Mouse (Mus musculus): Measurements from ENCODE around the gene Lrig3. TPM values are rescaled to one million over a fixed set of nuclear protein-coding genes. Genes with fewer than 3 reads are reported as not detected.

The Lrig3 gene
- polyA plus RNA-seq, 1 experiment from 2014 or later, result 28.2 TPM

DNA sequence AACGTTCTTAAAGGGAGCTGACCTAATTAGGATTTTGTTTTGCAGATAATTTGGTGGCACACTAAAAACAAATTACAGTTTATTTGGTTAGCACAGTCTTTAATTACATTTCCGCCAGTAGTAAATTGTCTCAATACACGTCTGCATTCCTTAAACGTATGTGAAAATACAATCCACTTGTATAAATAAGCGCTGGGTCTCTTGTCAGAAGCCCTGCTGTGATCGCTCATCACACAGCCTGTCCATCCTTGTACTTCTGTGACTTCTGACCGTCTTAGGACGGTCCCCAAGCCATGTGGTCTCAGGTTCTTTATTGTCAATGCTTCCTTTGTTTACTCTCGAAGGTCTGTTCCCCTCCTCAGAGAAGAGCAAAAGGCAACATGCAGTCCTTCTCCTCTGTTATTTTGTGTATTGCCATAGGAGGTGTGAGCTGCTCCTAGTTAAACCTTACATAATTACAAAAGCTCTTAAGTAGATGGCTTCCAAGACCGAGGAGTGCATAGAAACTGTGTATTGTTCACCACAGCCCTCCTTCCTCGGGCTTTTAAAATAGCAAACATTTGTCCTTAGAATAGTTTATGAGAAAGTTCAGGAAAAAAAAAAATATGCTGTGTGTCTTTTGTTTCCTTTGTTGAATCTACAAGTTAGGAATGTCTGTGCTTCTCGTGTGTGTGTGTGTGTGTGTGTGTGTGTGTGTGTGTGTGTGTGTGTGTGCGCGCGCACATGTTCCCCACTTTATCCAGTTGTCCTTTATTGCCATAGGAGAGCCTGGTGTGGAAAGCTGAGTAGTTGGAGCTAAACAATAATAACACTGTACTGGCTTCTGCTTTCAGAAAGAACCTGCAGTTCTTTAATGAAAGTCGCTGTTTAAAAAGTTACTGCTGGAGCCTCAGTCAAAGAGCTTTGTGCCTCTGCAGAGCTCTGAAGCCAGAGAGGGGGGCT is 2.5 kb downstream of the Lrig3 start:
- Histone ChIP-seq H3K27ac (replicated peaks) (peak overlapping the region; percentile 98), H3K36me3 (replicated peaks) (peaks cover 9% of the 10 kb centered on the region), H3K4me1 (peaks cover 65% of the 10 kb centered on the region), H3K27me3 (replicated peaks; ENCODE audit: low read depth, poor library complexity, severe bottlenecking) (0 out of 2 replicates have a peak, but pooled peaks cover 5% of the 10 kb centered on the region), H3K4me3 (peak overlapping the region; percentile 96), H3K9me3 (no peaks in the 10 kb centered on the region)
- WGBS, result 6% methylated on average over 16 of the region's 16 CpGs
- DNase-seq (ENCODE audit: low spot score), result peak; percentile 66

DNA sequence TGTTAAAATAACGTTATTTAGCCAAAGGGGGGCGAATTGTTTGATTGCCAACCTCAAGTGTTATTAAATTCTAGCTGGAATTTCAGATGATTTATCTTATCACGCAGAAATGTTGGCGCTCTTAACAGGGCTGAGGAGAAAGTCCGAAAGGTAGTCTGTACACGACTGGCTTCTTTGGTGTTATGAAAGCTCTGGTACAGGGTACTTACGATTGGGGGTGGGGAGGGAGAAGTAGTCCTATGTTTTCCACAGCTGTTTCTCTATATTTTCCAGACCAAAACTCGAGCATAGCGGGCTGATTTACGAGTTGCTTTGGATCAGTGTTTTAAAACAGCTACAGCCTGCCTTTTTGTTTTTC is 3.1 kb downstream of the Lrig3 start:
- peaks cover 9% of the 10 kb centered on the region for H3K36me3 ChIP-seq (replicated peaks)
- H3K9me3 ChIP-seq, result no peaks in the 10 kb centered on the region
- no peaks in the 10 kb centered on the region for H3K27me3 ChIP-seq (replicated peaks; ENCODE audit: low read depth, poor library complexity, severe bottlenecking)
- peaks cover 71% of the 10 kb centered on the region for H3K4me1 ChIP-seq
- H3K4me3 ChIP-seq, result peak overlapping the region; percentile 96
- H3K27ac ChIP-seq (replicated peaks), result peak overlapping the region; percentile 98
- DNase-seq (ENCODE audit: low spot score), result peak; percentile 37
- 17% methylated on average over 10 of the region's 10 CpGs for WGBS

DNA sequence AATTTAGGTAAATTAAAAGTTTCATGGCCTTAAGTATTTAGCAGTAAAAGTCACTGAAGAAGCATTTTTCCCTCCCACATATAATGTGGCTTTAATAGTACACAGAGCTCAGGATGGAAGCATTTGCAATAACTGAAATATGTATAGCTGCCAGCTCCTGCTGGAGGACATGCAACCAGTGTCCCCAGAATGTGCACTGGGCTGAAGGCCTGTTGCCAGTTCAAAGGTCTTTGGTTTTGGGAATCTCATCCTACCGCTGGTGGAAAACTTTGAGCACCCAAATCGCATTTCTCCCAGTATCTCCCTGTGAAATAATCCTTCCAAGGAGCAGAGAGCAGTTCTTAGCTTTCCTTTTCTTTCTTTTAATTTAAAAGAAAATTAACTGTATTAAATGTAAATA is 4.1 kb downstream of the Lrig3 start:
- Histone ChIP-seq H3K9me3 (no peaks in the 10 kb centered on the region), H3K4me3 (peak overlapping the region; percentile 96), H3K27me3 (replicated peaks; ENCODE audit: low read depth, poor library complexity, severe bottlenecking) (no peaks in the 10 kb centered on the region), H3K4me1 (peaks cover 74% of the 10 kb centered on the region), H3K36me3 (replicated peaks) (peaks cover 9% of the 10 kb centered on the region), H3K27ac (replicated peaks) (peak overlapping the region; percentile 98)
- 42% methylated on average over 2 of the region's 2 CpGs for WGBS
- no peak for DNase-seq (ENCODE audit: low spot score)

DNA sequence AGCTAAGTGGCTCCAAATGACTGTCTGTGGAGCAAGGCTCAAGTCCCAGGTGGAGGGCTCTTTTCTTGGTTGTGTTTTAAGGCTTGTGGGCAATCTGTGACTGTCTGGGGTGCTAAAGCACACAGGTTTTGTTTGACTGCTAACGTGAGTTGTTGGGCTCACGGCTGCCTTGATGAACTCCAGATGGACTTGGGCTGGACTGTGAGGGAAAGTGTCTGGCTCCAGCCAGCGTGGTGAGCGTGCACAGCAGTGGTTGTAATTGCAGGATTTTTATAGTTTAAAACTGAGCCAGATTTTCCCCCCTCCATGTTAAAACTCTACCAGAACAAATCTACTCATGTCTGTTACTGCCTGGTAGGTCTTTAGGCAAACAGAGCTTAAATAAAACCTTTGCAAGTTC is 4.5 kb downstream of the Lrig3 start:
- Histone ChIP-seq H3K27me3 (replicated peaks; ENCODE audit: low read depth, poor library complexity, severe bottlenecking) (no peaks in the 10 kb centered on the region), H3K27ac (replicated peaks) (peak overlapping the region; percentile 98), H3K4me1 (peaks cover 71% of the 10 kb centered on the region), H3K9me3 (no peaks in the 10 kb centered on the region), H3K4me3 (peak overlapping the region; percentile 96), H3K36me3 (replicated peaks) (peaks cover 14% of the 10 kb centered on the region)
- peak; percentile 78 for DNase-seq (ENCODE audit: low spot score)
- 27% methylated on average over 4 of the region's 4 CpGs for WGBS

DNA sequence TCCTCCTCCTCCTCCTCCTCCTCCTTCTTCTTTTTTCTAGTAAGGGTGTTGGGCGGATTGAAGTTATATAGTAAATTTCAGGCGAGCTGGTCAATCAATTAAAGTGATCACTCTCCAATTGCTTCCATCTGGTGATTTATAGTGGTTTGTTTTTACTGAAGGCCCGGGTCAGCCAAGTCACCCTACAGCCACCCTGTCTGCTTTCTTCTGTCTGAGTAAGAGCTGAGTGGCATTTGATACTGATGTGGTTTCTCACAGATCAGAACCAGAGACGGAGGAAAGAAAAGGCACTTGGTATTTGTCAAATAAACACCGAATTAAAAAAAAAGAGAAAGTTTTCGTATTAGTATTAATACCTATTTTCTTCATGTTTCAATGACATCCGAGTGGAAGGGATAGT is 7.8 kb downstream of the Lrig3 start:
- DNase-seq (ENCODE audit: low spot score), result no peak
- H3K4me1 ChIP-seq, result peaks cover 76% of the 10 kb centered on the region
- no peaks in the 10 kb centered on the region for H3K27me3 ChIP-seq (replicated peaks; ENCODE audit: low read depth, poor library complexity, severe bottlenecking)
- no peaks in the 10 kb centered on the region for H3K9me3 ChIP-seq
- WGBS, result 49% methylated on average over 7 of the region's 7 CpGs
- no peak overlapping the region for H3K4me3 ChIP-seq
- H3K36me3 ChIP-seq (replicated peaks), result peaks cover 46% of the 10 kb centered on the region
- H3K27ac ChIP-seq (replicated peaks), result peak overlapping the region; percentile 72

DNA sequence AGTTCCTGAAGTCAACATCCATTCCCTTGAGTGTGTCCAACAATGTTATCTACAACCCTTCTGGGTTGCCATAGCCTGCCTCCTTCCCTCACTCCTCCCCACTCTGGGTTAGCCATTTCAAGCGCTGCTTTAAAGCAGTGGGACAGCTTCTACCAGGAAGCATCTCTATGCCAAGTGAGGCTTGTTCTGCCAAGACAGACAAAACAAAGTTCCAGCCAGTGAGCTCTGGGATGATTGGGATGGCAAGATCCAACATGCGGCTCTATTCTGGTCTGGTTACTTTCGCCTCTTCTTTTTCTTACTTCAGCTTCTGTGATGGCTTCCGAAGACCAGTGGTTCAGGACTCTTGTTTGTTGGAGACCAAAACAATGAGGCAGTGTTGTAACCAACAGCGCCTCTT is 16.0 kb downstream of the Lrig3 start:
- Histone ChIP-seq H3K4me1 (peaks cover 36% of the 10 kb centered on the region), H3K27me3 (replicated peaks; ENCODE audit: low read depth, poor library complexity, severe bottlenecking) (no peaks in the 10 kb centered on the region), H3K27ac (replicated peaks) (no peak overlapping the region), H3K9me3 (no peaks in the 10 kb centered on the region), H3K36me3 (replicated peaks) (peaks cover 88% of the 10 kb centered on the region), H3K4me3 (no peak overlapping the region)
- DNase-seq (ENCODE audit: low spot score), result no peak
- 92% methylated on average over 5 of the region's 5 CpGs for WGBS

DNA sequence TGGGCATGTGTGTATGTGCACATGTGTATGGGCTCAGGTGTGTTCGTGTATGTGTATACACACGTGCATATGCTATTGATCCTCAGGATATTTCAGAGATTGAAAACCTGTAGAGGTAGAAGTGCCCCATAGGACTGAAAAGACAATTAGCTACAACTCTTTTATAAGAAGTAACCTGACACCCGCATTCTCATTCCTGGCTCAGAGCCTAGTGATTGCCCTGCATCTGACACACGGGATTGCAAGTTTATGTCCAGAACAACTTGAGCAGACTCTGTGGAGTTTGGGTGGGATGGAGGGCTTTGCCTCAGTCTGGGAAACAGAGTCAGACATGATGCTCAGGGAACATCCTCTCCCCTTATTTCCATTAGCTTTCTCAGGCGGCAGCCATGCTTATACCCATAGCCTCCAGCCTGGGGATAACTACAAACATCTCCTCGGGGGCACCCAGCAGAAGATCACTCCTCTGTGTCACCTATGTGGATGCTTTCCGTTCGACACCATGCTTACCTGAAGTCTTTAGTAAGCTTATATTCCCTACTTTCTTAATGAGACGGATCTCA is 18.6 kb downstream of the Lrig3 start:
- H3K9me3 ChIP-seq, result no peaks in the 10 kb centered on the region
- H3K4me3 ChIP-seq, result no peak overlapping the region
- H3K27ac ChIP-seq (replicated peaks), result no peak overlapping the region
- no peak for DNase-seq (ENCODE audit: low spot score)
- no peaks in the 10 kb centered on the region for H3K27me3 ChIP-seq (replicated peaks; ENCODE audit: low read depth, poor library complexity, severe bottlenecking)
- H3K4me1 ChIP-seq, result peaks cover 34% of the 10 kb centered on the region
- 76% methylated on average over 9 of the region's 9 CpGs for WGBS
- peaks cover 88% of the 10 kb centered on the region for H3K36me3 ChIP-seq (replicated peaks)

DNA sequence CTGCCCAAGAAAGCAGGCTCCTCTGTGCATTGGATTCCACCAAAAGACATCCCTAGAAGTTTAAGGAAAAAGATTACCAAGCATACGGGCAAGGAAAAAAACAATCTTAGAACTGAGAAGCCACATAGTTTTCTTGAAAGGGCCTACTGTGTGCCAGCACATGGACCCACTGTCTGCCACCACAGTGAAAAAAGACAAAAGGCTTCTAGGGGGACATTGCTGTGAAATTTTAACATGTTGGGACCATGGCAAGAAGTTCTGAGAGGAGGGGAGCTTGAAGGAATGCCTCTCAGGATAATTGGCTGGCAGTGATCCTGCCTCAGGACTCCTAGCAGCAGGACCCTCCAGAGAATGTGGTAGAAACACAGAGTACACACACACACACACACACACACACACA is 19.8 kb downstream of the Lrig3 start:
- Histone ChIP-seq H3K4me3 (no peak overlapping the region), H3K4me1 (peaks cover 46% of the 10 kb centered on the region), H3K9me3 (no peaks in the 10 kb centered on the region), H3K27me3 (replicated peaks; ENCODE audit: low read depth, poor library complexity, severe bottlenecking) (no peaks in the 10 kb centered on the region), H3K27ac (replicated peaks) (no peak overlapping the region), H3K36me3 (replicated peaks) (peaks cover 83% of the 10 kb centered on the region)
- 92% methylated on average over 1 of the region's 1 CpGs for WGBS
- DNase-seq (ENCODE audit: low spot score), result no peak

DNA sequence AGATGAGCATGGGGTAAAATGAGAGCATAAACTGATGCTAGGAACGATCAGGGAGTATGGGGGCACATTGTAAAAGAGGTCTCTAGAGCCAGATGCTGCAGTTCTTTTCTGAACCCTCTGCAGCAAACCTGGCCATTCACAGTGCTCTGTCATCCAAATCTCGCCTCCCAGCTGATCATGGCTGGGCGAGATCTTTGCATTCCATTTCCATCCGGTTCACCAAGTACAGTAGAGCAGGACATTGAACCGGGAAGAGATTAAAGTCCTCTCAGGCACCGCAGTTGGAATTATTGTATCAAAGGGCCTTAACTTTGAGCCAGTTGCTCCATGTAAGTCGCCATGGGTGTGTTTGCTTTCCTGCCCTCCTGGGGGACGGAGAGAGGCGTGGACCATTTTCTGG is 20.5 kb downstream of the Lrig3 start:
- H3K9me3 ChIP-seq, result no peaks in the 10 kb centered on the region
- no peak overlapping the region for H3K27ac ChIP-seq (replicated peaks)
- peaks cover 53% of the 10 kb centered on the region for H3K4me1 ChIP-seq
- WGBS, result 90% methylated on average over 9 of the region's 9 CpGs
- H3K4me3 ChIP-seq, result no peak overlapping the region
- DNase-seq (ENCODE audit: low spot score), result no peak
- H3K27me3 ChIP-seq (replicated peaks; ENCODE audit: low read depth, poor library complexity, severe bottlenecking), result no peaks in the 10 kb centered on the region
- peaks cover 77% of the 10 kb centered on the region for H3K36me3 ChIP-seq (replicated peaks)

DNA sequence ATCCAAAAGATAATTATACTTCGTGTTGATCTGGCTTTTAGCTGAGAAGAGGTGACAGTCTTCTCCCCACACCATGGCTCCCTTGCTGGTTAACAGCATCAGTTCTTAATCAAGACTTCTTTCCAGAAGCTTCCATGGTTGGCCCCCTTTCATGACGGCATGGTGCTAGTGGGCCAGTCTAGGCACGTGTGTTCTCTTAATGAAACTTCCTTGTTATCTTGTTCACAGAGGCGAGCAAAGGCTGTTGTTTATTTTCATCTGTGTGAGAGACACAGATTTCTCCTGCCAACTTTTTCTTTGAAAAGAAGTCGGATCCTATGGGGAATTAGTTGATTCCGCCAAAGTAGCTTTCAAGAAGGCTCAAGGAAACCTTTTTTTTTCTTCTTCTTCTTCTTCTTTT is 21.3 kb downstream of the Lrig3 start:
- Histone ChIP-seq H3K36me3 (replicated peaks) (peaks cover 72% of the 10 kb centered on the region), H3K4me1 (peaks cover 57% of the 10 kb centered on the region), H3K4me3 (no peak overlapping the region), H3K27me3 (replicated peaks; ENCODE audit: low read depth, poor library complexity, severe bottlenecking) (no peaks in the 10 kb centered on the region), H3K9me3 (no peaks in the 10 kb centered on the region), H3K27ac (replicated peaks) (no peak overlapping the region)
- WGBS, result 78% methylated on average over 6 of the region's 6 CpGs
- no peak for DNase-seq (ENCODE audit: low spot score)

DNA sequence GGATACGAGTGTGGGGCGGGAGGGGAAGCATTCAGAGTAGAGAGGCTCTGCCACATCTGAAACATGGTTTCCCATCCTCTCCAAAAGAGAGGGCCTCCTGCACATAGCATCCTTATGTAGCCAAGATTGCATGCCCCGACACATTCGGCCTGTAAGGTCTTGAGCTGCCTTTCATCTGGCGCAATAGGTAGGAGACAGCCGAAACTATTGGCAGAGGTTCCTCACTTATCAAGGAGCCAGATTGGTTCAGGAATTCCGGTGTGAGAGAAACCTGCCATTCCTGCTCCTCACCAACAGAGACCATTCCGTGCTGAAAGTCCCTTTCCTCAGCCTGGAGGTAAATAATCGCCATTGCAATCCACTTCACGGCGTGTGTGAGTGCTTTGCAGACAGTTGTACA is 22.1 kb downstream of the Lrig3 start:
- Histone ChIP-seq H3K4me3 (no peak overlapping the region), H3K4me1 (peaks cover 62% of the 10 kb centered on the region), H3K27ac (replicated peaks) (no peak overlapping the region), H3K36me3 (replicated peaks) (peaks cover 69% of the 10 kb centered on the region), H3K9me3 (no peaks in the 10 kb centered on the region), H3K27me3 (replicated peaks; ENCODE audit: low read depth, poor library complexity, severe bottlenecking) (no peaks in the 10 kb centered on the region)
- DNase-seq (ENCODE audit: low spot score), result no peak
- 91% methylated on average over 11 of the region's 11 CpGs for WGBS

DNA sequence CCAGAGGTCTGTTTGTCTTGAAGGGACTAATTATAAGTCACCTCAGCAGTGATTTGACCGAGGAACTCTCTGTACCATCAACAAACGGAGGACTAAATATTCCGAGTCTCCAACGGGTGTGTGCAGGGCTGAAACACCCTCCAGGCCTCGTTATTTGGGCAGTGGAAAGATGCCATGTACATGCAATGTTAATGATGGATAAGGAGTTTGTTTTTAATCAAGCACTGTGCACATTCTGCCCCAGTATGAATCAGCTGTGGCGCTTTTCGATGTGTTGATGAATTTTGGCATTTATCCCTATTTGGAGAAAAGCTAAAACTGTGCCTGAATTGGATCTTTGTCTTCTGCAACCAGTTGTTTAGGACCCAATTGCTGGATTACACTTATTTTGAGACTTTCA is 23.9 kb downstream of the Lrig3 start:
- Histone ChIP-seq H3K4me3 (no peak overlapping the region), H3K27me3 (replicated peaks; ENCODE audit: low read depth, poor library complexity, severe bottlenecking) (no peaks in the 10 kb centered on the region), H3K36me3 (replicated peaks) (peaks cover 65% of the 10 kb centered on the region), H3K9me3 (no peaks in the 10 kb centered on the region), H3K27ac (replicated peaks) (no peak overlapping the region), H3K4me1 (peaks cover 54% of the 10 kb centered on the region)
- DNase-seq (ENCODE audit: low spot score), result no peak
- 66% methylated on average over 7 of the region's 7 CpGs for WGBS

DNA sequence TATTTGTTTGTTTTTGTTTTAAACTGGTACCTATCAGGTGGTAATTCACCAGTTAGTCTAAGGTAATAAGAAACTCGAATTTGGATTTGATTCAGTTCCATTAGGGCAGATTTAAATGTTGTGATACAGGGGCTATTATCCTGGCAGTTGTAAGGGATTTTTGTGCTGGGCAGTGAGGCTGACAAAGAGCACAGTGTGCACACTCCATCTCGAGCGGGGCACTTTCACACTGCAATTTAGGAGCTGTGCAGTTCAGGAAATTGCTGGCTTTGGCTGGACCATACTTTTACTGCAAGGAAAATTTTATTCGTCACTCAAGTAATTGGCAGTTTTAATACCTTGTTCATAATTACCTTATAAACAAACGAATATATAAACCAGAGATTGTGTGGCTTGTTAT is 24.4 kb downstream of the Lrig3 start:
- DNase-seq (ENCODE audit: low spot score), result no peak
- H3K4me3 ChIP-seq, result no peak overlapping the region
- no peak overlapping the region for H3K27ac ChIP-seq (replicated peaks)
- 45% methylated on average over 5 of the region's 5 CpGs for whole genome bisulfite sequencing
- H3K36me3 ChIP-seq (replicated peaks), result peaks cover 66% of the 10 kb centered on the region
- no peaks in the 10 kb centered on the region for H3K9me3 ChIP-seq
- no peaks in the 10 kb centered on the region for H3K27me3 ChIP-seq (replicated peaks; ENCODE audit: low read depth, poor library complexity, severe bottlenecking)
- peaks cover 53% of the 10 kb centered on the region for H3K4me1 ChIP-seq
